8 mouse cellular contexts compared by ENCODE assay signal in the genomic region with DNA sequence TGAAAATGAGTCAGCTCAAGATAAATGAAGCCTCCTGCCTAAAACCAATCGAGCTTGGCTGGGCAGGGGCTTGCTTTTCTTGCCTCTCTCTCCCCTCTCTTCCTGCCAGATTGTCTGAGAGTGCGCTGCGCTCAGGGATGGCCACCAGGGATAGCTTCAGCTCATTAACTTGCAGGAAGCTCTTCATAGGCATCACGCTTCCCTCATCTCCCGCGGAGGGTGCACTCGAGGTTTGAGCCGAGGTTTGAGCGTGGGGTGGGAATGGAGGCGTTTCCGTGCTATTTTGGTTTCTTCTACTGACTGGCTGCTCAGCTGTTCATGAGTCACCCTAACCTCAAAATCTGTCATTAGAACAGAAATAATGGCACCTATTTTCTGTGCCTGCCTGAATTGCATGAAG.
DNase-seq lines count a peak whose midpoint lies in the region; ATAC-seq and TF ChIP-seq lines count a peak whose summit lies in the region.

No protein-coding gene starts in this region.

- 0 out of 2 replicates have a peak overlapping the region, but pooled peaks have one; percentile 22 for H3K9ac ChIP-seq in heart, embryonic 14.5 days (ENCODE audit: low read length)

- peak; percentile 80 for TF ChIP-seq POLR2A in cortical plate, adult 2 months (IDR thresholded peaks at IDR 0.05; ENCODE audit: extremely low read depth, insufficient read depth, low read length)
- no peak for TF ChIP-seq POLR2A in olfactory bulb, adult 2 months (IDR thresholded peaks at IDR 0.05; ENCODE audit: insufficient read depth, low read depth, low read length)

- no peak for ATAC-seq in heart, embryonic 14.5 days (ENCODE audit: insufficient number of reproducible peaks, insufficient read depth, low FRiP score, low read depth)
- ATAC-seq in erythroid progenitor cell, adult 5-6 weeks (replicated peaks; ENCODE audit: low FRiP score, poor library complexity, severe bottlenecking): no peak

- H3K27me3 ChIP-seq in heart, embryonic 14.5 days (ENCODE audit: control insufficient read depth, insufficient read depth, low read length): no peaks in the 10 kb centered on the region

- no peaks in the 10 kb centered on the region for H3K36me3 ChIP-seq in heart, embryonic 14.5 days (ENCODE audit: control insufficient read depth, insufficient read depth, low read length)

- peak; percentile 29 for DNase-seq in gastrocnemius, postnatal 10 days
- DNase-seq in gastrocnemius, adult 18-20 months (ENCODE audit: low spot score): no peak
- DNase-seq in NIH3T3 (ENCODE audit: low read depth): peak; percentile 88
- peak; percentile 72 to 77 for DNase-seq in layer of hippocampus, postnatal 36 days

- WGBS in heart, embryonic 14.5 days: 10% methylated on average over 11 of the region's 11 CpGs
- 18% methylated on average over 11 of the region's 11 CpGs for WGBS in olfactory bulb, adult 2 months

- H3K4me2 ChIP-seq in heart, embryonic 14.5 days (ENCODE audit: low read length): peak overlapping the region; percentile 41

- H3K4me3 ChIP-seq in cortical plate, adult 2 months (ENCODE audit: insufficient read depth, low read length): no peak overlapping the region
- H3K4me3 ChIP-seq in heart, embryonic 14.5 days (ENCODE audit: control insufficient read depth in 1 of 2, insufficient read depth in 1 of 2, low read depth in 1 of 2, low read length in 2 of 2): peak overlapping the region in 1 of 2 experiments; percentile 10; a peak in 2 of 4 replicates
- no peak overlapping the region for H3K4me3 ChIP-seq in olfactory bulb, adult 2 months (ENCODE audit: insufficient read depth, low read depth, low read length)

- no peak for TF ChIP-seq CTCF in cortical plate, adult 2 months (IDR thresholded peaks at IDR 0.05; ENCODE audit: extremely low read depth, insufficient read depth, low read length)
- TF ChIP-seq CTCF in olfactory bulb, adult 2 months (IDR thresholded peaks at IDR 0.05; ENCODE audit: insufficient read depth, low read depth, low read length): no peak

- H3K9me3 ChIP-seq in heart, embryonic 14.5 days (ENCODE audit: control insufficient read depth, low read length): no peaks in the 10 kb centered on the region

- H3K4me1 ChIP-seq in cortical plate, adult 2 months (ENCODE audit: control insufficient read depth, insufficient read depth, low read length): peaks cover 4% of the 10 kb centered on the region
- peaks cover 3 to 10% of the 10 kb centered on the region in 2 experiments; a peak in 3 of 4 replicates for H3K4me1 ChIP-seq in heart, embryonic 14.5 days (ENCODE audit: control insufficient read depth in 2 of 2, insufficient read depth in 2 of 2, low read length in 2 of 2)
- peaks cover 9% of the 10 kb centered on the region for H3K4me1 ChIP-seq in olfactory bulb, adult 2 months (ENCODE audit: control insufficient read depth, insufficient read depth, low read length)

- H3K27ac ChIP-seq in cortical plate, adult 2 months (ENCODE audit: insufficient read depth, low read length): no peak overlapping the region; the same call in 1 of the 2 replicates
- H3K27ac ChIP-seq in heart, embryonic 14.5 days (replicated peaks in 1 of 2; ENCODE audit: control insufficient read depth in 1 of 2, insufficient read depth in 1 of 2, low read depth in 2 of 2, low read length in 2 of 2): no peak overlapping the region
- peak overlapping the region; percentile 76 for H3K27ac ChIP-seq in olfactory bulb, adult 2 months (ENCODE audit: insufficient read depth, low read depth, low read length)
